Mouse (Mus musculus) cerebellum, adult 18-20 months (tissue): ENCODE measurements around the gene C1ql2.

Source experiments
- DNase-seq, 2 experiments: peaks; one replicate each; pipeline ENCODE4 v3.0.0; 2021

Gene C1ql2

GRCm38 (mm10) chr1:120340419-120341171 is at the start of gene C1ql2:
Gene C1ql2, plus strand, starts transcription at chr1:120340582.
- no peak for DNase-seq

GRCm38 (mm10) chr1:120291709-120292108 is 48.7 kb upstream of the C1ql2 start:
- no peak for DNase-seq

- no peak for DNase-seq
Measured at GRCm38 (mm10) chr1:120293803-120294202, 46.6 kb upstream of the C1ql2 start.

GRCm38 (mm10) chr1:120296936-120297335 is 43.4 kb upstream of the C1ql2 start:
- DNase-seq, result no peak

GRCm38 (mm10) chr1:120305801-120306200 is 34.6 kb upstream of the C1ql2 start:
- no peak for DNase-seq

- DNase-seq, result peak in 1 of 2 experiments; percentile 5
Measured at GRCm38 (mm10) chr1:120321270-120322021, 18.9 kb upstream of the C1ql2 start.

GRCm38 (mm10) chr1:120323131-120323561 is 17.2 kb upstream of the C1ql2 start:
- DNase-seq, result no peak

GRCm38 (mm10) chr1:120327714-120328113 is 12.7 kb upstream of the C1ql2 start:
- peak; percentile 9 to 48 for DNase-seq

- DNase-seq, result no peak
Measured at GRCm38 (mm10) chr1:120328212-120328611, 12.2 kb upstream of the C1ql2 start.

GRCm38 (mm10) chr1:120331841-120332240 is 8.5 kb upstream of the C1ql2 start:
- DNase-seq, result no peak

- no peak for DNase-seq
Measured at GRCm38 (mm10) chr1:120337970-120338369, 2.4 kb upstream of the C1ql2 start.

- DNase-seq, result no peak
Measured at GRCm38 (mm10) chr1:120341172-120341675, 842 bp downstream of the C1ql2 start.

- DNase-seq, result no peak
Measured at GRCm38 (mm10) chr1:120341811-120342370, 1.5 kb downstream of the C1ql2 start.

GRCm38 (mm10) chr1:120342371-120342821 is 2.0 kb downstream of the C1ql2 start:
- DNase-seq, result no peak

- no peak for DNase-seq
Measured at GRCm38 (mm10) chr1:120345001-120345400, 4.6 kb downstream of the C1ql2 start.

- no peak for DNase-seq
Measured at GRCm38 (mm10) chr1:120354387-120354786, 14.0 kb downstream of the C1ql2 start.

GRCm38 (mm10) chr1:120357371-120358274 is 17.2 kb downstream of the C1ql2 start:
- peak; percentile 15 to 20 for DNase-seq

- no peak for DNase-seq
Measured at GRCm38 (mm10) chr1:120363638-120364037, 23.3 kb downstream of the C1ql2 start.

- DNase-seq, result no peak
Measured at GRCm38 (mm10) chr1:120368138-120368537, 27.8 kb downstream of the C1ql2 start.

GRCm38 (mm10) chr1:120374131-120374530 is 33.7 kb downstream of the C1ql2 start:
- DNase-seq, result no peak

- no peak for DNase-seq
Measured at GRCm38 (mm10) chr1:120374832-120375231, 34.5 kb downstream of the C1ql2 start.

GRCm38 (mm10) chr1:120385029-120385571 is 44.7 kb downstream of the C1ql2 start:
- no peak for DNase-seq
